Mouse (Mus musculus): Measurements from ENCODE around the gene Acbd4. TPM values are rescaled to one million over a fixed set of nuclear protein-coding genes. Genes with fewer than 3 reads are reported as not detected.

Acbd4 gene
- total RNA-seq, 2 experiments from 2014 or later = 63.1 to 66.1 TPM

- DNase-seq (ENCODE audit: low spot score in 2 of 2) = peak in 1 of 2 experiments; percentile 50
Observed at GRCm38 (mm10) chr11:103141101-103141943, 39.8 kb downstream of the Acbd4 start.

DNA sequence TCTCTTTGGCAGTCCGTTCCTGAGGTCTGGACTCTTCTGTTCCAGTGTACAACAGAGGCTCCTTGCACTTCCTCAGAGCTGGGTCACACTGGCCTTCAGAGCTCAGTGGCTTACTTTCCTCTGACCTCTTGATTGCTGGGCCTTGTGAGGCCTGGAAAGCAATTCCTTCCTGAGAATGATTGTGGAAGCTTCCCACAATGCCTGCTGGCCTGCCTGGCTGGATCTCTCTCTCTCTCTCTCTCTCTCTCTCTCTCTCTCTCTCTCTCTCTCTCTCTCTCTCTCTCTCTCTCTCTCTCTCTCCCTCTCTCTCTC, 40.4 kb downstream of the Acbd4 start:
- DNase-seq (ENCODE audit: low spot score in 2 of 2) = no peak

DNA sequence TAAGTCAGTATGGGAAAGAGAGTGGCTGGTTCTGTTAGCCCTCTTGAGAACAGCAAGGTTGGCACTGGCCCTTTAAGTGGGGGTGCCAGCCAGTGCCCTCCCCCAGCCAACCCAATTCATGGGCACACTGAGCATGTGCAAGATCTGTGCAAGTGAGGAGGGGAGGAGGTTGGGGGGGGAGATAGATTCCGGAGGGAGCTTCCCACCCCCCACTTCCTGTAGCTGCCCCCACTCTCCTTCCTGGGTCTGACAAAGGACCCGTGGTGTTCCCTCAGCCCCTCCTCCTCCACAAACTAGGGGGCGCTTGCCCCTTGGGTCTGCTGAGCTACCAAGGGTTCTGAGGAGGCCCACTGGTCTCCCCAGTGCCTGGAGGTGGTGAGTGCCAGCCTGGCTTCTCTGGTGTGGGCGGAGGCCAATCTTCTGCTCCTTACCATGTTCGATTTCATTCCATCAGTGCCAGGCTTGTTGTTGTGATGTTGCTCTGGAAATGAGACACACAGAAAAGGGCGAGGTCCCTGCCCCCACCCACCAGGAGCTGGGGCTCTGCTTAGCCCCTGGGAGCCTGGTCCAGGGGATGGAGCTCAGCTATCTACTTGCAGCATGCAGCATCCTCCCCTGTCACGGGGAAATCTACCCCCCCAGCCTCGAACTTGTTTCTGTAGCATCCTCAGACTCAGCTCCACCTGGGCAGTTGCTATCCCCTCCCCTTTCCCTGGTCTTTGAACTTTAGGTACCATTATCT, 41.1 kb downstream of the Acbd4 start:
- peak; percentile 82 to 86 for DNase-seq (ENCODE audit: low spot score in 2 of 2)

- no peak for DNase-seq (ENCODE audit: low spot score in 2 of 2)
Observed at GRCm38 (mm10) chr11:103144309-103145285, 43.1 kb downstream of the Acbd4 start.

DNA sequence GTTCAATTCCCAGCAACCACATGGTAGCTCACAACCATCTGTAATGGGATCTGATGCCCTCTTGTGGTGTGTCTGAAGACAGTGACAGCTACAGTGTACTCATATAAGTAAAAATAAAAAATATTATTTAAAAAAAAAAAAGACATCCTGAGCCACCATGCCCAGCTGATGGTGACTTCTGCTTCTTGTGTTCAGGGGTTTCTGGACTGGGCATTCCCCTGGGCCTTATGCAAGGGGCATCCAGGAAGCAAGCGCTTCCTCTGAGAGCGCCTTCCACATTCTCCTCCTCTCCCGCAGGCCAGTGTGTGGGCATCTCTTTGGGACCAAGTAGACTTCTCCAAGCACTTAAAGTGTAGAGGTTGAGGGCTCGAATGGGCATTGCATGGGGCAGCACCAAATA, 44.9 kb downstream of the Acbd4 start:
- DNase-seq (ENCODE audit: low spot score in 2 of 2) = no peak

DNA sequence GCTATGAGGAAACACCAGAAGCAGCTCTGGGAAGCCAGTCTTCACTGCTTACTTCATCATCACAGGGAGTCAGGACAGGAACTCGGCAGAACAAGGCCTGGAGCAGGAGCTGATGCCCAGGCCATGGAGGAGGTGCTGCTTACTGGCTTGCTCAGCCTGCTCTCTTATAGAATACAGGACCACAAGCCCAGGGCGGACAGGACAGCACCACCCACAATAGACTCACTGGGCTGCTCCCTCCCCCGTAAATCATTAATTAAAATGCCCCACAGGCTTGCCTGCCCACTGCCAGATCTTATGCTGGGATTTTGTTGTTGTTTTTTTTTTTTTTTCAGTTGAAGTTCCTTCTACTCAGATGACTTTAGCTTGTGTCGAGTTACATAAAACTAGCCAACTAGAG, 46.3 kb downstream of the Acbd4 start:
- no peak for DNase-seq (ENCODE audit: low spot score in 2 of 2)

- DNase-seq (ENCODE audit: low spot score in 2 of 2) = no peak
Observed at GRCm38 (mm10) chr11:103149771-103150170, 48.3 kb downstream of the Acbd4 start.

DNA sequence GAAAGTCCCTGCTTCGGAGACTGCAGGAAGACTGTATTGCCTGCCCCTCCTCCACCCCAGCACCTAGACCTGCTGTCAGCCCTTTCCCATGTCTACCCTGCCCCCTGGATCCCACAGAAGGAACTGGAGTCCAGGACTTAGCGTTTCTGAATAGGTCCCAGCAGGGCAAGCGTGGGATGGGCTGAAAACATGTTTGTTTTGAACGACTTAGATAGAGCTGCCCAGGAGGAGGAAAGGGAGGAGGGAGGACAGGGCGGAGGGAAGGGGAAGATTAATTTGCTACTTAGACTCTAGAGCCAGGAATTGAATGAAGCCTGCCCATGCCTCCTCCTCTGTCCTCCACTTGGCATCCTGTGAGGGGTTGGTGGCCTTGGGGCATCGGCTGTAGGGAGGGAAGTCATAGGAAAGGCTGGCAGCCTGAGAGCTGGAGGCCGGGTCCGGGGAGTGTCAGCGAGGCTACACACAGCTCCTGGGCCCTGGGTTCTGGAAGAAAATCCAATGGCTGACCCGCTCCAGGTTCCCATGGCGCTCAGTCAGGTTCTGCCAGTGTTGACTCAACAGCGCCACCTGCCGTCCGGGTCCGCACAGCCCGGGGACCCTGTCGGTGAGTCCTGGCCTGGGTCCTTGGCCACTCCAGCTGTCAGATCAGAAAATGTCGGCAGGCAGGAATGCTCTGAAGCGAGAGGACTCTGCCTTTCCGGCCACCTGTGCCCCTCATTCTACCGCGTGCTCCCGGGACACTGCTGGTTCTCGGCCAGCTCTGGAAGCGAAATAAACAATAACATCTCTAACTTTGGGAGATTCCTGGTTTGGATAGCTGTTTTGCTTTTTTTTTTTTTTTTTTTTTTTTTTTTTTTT, 57.4 kb downstream of the Acbd4 start:
- DNase-seq (ENCODE audit: low spot score in 2 of 2) = peak; percentile 98

GRCm38 (mm10) chr11:103160738-103161137, 59.3 kb downstream of the Acbd4 start:
- no peak for DNase-seq (ENCODE audit: low spot score in 2 of 2)

DNA sequence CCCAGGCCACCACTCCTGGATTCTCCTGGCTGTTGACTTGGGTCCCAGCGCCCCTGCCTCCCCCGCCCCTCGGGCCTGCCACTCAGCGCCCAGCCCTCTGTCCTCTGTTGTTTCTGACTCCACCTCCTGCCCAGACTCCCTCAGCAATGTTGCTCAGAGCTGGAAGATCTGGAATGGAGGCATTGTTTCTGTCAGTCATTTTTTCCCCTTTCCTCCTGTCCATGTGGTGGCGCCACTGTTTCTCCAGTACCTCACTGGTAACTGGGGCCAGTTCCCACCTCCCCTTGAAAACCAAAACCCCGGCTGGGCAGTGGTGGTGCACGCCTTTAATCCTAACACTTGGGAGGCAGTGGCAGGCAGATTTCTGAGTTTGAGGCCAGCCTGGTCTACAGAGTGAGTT, 60.0 kb downstream of the Acbd4 start:
- DNase-seq (ENCODE audit: low spot score in 2 of 2) = no peak

Other genes with a start within 250 kb of the Acbd4 start
- 100 to 1,000 TPM; 105 to 117 TPM for gene Eftud2, start 220.7 kb upstream of the Acbd4 start, total RNA-seq (2021)
- gene Ccdc103, start 220.5 kb upstream of the Acbd4 start, total RNA-seq (2021) = 1 to 10 TPM; 1.1 to 1.4 TPM
- gene Fam187a, start 216.5 kb upstream of the Acbd4 start, total RNA-seq (2021) = not detected
- gene Gfap, start 200.8 kb upstream of the Acbd4 start, total RNA-seq (2021) = 100 to 1,000 TPM; 273 to 295 TPM
- 1 to 10 TPM; 2.6 TPM for gene Kif18b, start 176.6 kb upstream of the Acbd4 start, total RNA-seq (2021)
- gene C1ql1, start 155.0 kb upstream of the Acbd4 start, total RNA-seq (2021) = 10 to 100 TPM; 32.3 to 37.5 TPM
- gene Nmt1, start 73.5 kb upstream of the Acbd4 start, total RNA-seq (2021) = 10 to 100 TPM; 79.7 to 87.3 TPM
- gene Dcakd, start 73.3 kb upstream of the Acbd4 start, total RNA-seq (2021) = 100 to 1,000 TPM; 117 to 118 TPM
- gene Plcd3, start within 50 bp of the Acbd4 start, total RNA-seq (2021) = 10 to 100 TPM; 13.4 to 13.7 TPM
- gene Hexim1, start 14.5 kb downstream of the Acbd4 start, total RNA-seq (2021) = 10 to 100 TPM; 38.0 to 38.7 TPM
- 10 to 100 TPM; 14.4 to 16.9 TPM for gene Hexim2, start 30.7 kb downstream of the Acbd4 start, total RNA-seq (2021)
- 10 to 100 TPM; 83.4 to 87.0 TPM for gene Fmnl1, start 69.4 kb downstream of the Acbd4 start, total RNA-seq (2021)
- 1 to 10 TPM; 1.8 TPM for gene 1700023F06Rik, start 106.9 kb downstream of the Acbd4 start, total RNA-seq (2021)
- gene Spata32, start 116.8 kb downstream of the Acbd4 start, total RNA-seq (2021) = 1 to 10 TPM; 1.3 to 1.4 TPM
- 1 to 10 TPM; 3.7 to 3.8 TPM for gene Map3k14, start 165.8 kb downstream of the Acbd4 start, total RNA-seq (2021)

Data from layer of hippocampus, postnatal 10 days (tissue).